Mouse (Mus musculus): ENCODE data around the gene Tmem117.

GRCm38 (mm10) chr15:94781556-94781955 lies 152.5 kb downstream of the Tmem117 start:
- TF ChIP-seq CTCF (IDR thresholded peaks at IDR 0.05; ENCODE audit: low read depth, low read length) (no peak), POLR2A (IDR thresholded peaks at IDR 0.05; ENCODE audit: borderline replicate concordance, low read depth, low read length) (no peak)

Measured in bone marrow macrophage, adult 2 months (primary cell).